Mouse (Mus musculus) stomach, embryonic 15.5 days (tissue): ENCODE results near the gene Tbx18. TPM values are rescaled to one million over a fixed set of nuclear protein-coding genes. Genes with fewer than 3 reads are reported as not detected.
A peak's percentile ranks its signal among the peaks of the same experiment; 100 is the strongest.

Experiments used
- ATAC-seq: fragments of 200-750 bp; cut with Nextera tagmentation; 2 replicates; pipeline ENCODE4 v1.8.0; 2017; ENCODE audit warnings: low read depth, moderate number of reproducible peaks, moderate TSS enrichment; ENCODE audit not compliant: insufficient read depth, low FRiP score
- H3K27ac ChIP-seq: fragments of 300-500 bp; sonication (generic); 2 replicates; pipeline ENCODE4 v1.5.1; 2015; ENCODE audit warnings: mild to moderate bottlenecking, inconsistent platforms
- H3K27me3 ChIP-seq: fragments of 300-500 bp; sonication (generic); replicated peaks from 2 replicates; pipeline ENCODE4 v1.6.1; 2015; ENCODE audit warnings: inconsistent platforms
- H3K36me3 ChIP-seq: fragments of 300-500 bp; sonication (generic); 2 replicates; pipeline ENCODE4 v1.6.1; 2015; ENCODE audit warnings: inconsistent platforms
- H3K4me1 ChIP-seq: fragments of 300-500 bp; sonication (generic); 2 replicates; pipeline ENCODE4 v1.6.1; 2015; ENCODE audit warnings: inconsistent platforms
- H3K4me2 ChIP-seq: fragments of 300-500 bp; sonication (generic); 2 replicates; pipeline ENCODE4 v1.6.1; 2015; ENCODE audit warnings: mild to moderate bottlenecking, inconsistent platforms
- H3K4me3 ChIP-seq: fragments of 300-500 bp; sonication (generic); replicated peaks from 2 replicates; pipeline ENCODE4 v1.5.1; 2015; ENCODE audit warnings: inconsistent platforms
- H3K9ac ChIP-seq: fragments of 300-500 bp; sonication (generic); 2 replicates; pipeline ENCODE4 v1.6.1; 2015; ENCODE audit warnings: inconsistent platforms
- H3K9me3 ChIP-seq: fragments of 300-500 bp; sonication (generic); 2 replicates; pipeline ENCODE4 v1.6.1; 2016; ENCODE audit warnings: inconsistent platforms
- WGBS: fragments of 180-500 bp; shearing (Covaris S2); methylation state at CpG from one replicate; pipeline ENCODE4 v1.1.7; 2015; 5-methylcytosine and 5-hydroxymethylcytosine counted together
- polyA plus RNA-seq: library from polyadenylated mRNA; unstranded; fragments of >200 nt; fragmentation: Nextera tagmentation; extraction: Ambion mirVana; gene quantifications from 2 replicates; pipeline ENCODE4 v1.2.1, GENCODE M21; 2015

The Tbx18 gene
- 0.41 and 0.69 TPM in 2 replicates for polyA plus RNA-seq

DNA sequence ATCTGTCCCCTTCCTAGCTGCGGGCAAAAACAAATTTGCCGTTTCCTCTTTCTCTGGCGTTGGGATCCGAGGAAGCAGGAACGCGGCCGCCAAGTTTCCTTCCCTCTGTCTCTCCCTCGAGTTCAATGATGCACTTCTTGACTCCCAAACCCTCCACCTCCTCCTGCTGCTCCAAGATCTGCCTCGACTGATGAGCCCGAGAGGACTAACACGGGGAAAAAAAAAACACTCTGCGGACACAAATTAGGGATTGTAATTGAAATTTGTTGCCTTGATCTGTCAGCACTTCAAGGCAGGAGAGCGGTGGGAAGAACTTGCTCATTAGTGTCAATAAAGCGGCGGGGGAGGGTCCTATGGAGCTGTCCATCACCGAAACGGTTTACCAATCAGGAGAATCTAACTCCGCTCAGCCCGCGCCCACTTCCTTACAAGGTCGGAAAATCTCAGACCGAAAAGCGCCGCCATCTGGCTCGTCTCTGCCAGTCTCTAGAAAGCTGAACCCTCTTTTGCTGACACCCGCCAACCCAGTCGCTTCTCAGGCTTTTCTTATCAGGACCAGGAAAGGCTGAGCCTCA, at the start of gene Tbx18:
Tbx18 (minus strand) TSS at position 300 of the 575 bp plus-strand sequence.
- under 1% methylated on average over 27 of the region's 27 CpGs for WGBS
- Histone ChIP-seq H3K4me3 (peak within 1 kb of the TSS; percentile 46), H3K9ac (peak within 1 kb of the TSS; percentile 6; the same call in 1 of the 2 replicates), H3K27ac (no peak within 1 kb of the TSS), H3K27me3 (peaks cover 64% of the 10 kb centered on the region), H3K36me3 (no peaks in the 10 kb centered on the region), H3K4me1 (peaks cover 18% of the 10 kb centered on the region), H3K4me2 (peak within 1 kb of the TSS; percentile 79), H3K9me3 (no peaks in the 10 kb centered on the region)
- peak; percentile 34; the same call in 1 of the 2 replicates for ATAC-seq

DNA sequence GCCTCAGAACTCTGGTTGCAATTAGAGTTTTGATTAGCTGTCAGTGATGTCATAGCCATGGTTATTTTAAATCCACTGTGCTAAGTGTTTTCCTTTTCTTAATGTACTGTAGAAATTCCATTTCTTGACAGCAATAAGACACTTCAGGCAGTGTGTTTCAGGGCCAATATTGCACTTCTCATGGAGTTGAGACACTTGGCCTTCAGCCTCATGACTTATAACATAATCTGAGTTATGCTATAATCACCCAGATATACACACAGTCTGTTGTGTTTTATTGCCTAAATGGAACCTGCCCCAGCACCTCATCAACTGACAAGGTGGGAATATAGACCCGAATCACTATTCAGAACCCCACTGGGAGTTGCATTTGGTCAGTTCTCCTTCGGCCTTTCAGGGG, 42.9 kb upstream of the Tbx18 start:
- H3K4me2 ChIP-seq = no peak overlapping the region
- H3K27me3 ChIP-seq = no peaks in the 10 kb centered on the region
- H3K9me3 ChIP-seq = no peaks in the 10 kb centered on the region
- ATAC-seq = no peak
- H3K4me3 ChIP-seq = no peak overlapping the region
- 72% methylated on average over 2 of the region's 2 CpGs for WGBS
- H3K4me1 ChIP-seq = no peaks in the 10 kb centered on the region
- H3K36me3 ChIP-seq = no peaks in the 10 kb centered on the region
- H3K27ac ChIP-seq = no peak overlapping the region
- no peak overlapping the region for H3K9ac ChIP-seq

DNA sequence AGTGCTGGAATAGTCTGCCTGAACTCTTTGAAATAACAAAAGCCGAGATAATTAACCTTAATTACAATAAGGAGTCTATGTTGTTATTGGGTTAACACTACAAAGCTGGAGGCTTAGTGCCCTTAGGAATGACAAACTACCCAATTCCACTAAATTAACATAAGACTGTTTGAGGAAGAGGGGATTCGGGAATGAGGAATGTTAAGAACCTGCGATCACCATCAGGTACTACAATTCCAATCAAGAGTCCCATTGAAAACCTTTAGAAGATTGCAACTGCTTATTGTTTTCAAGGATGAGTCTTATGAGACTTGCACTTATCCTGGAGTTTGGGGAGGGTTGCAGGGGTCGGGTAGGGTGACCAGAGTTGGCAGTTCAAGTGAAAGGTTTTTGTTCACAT, 24.6 kb upstream of the Tbx18 start:
- Histone ChIP-seq H3K4me1 (no peaks in the 10 kb centered on the region), H3K9me3 (no peaks in the 10 kb centered on the region), H3K4me2 (no peak overlapping the region), H3K4me3 (no peak overlapping the region), H3K9ac (no peak overlapping the region), H3K27me3 (no peaks in the 10 kb centered on the region), H3K27ac (no peak overlapping the region), H3K36me3 (no peaks in the 10 kb centered on the region)
- 68% methylated on average over 4 of the region's 4 CpGs for WGBS
- ATAC-seq = no peak

DNA sequence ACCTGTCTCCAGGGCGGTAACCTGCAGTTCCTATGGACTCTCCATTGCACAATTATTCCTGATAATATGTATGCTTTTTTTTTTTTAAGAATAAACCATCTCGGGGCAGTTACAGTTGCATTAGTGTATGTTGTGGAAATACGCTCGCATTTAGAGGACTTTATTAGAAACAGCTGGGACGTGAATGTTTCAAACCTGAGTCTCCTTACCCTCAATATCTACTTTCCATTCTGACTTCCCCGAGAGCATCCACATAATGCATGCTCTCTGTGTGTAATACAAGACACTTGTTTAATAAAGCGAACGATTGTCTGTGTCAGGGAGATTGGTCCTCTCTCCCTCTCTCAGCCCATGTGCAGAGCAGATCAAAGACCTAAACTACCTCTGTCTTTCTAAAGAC, 10.5 kb upstream of the Tbx18 start:
- Histone ChIP-seq H3K9ac (no peak overlapping the region), H3K4me1 (peaks cover 17% of the 10 kb centered on the region), H3K4me2 (no peak overlapping the region), H3K27ac (no peak overlapping the region), H3K9me3 (no peaks in the 10 kb centered on the region), H3K36me3 (no peaks in the 10 kb centered on the region), H3K27me3 (peaks cover 57% of the 10 kb centered on the region), H3K4me3 (no peak overlapping the region)
- 74% methylated on average over 8 of the region's 8 CpGs for WGBS
- no peak for ATAC-seq

DNA sequence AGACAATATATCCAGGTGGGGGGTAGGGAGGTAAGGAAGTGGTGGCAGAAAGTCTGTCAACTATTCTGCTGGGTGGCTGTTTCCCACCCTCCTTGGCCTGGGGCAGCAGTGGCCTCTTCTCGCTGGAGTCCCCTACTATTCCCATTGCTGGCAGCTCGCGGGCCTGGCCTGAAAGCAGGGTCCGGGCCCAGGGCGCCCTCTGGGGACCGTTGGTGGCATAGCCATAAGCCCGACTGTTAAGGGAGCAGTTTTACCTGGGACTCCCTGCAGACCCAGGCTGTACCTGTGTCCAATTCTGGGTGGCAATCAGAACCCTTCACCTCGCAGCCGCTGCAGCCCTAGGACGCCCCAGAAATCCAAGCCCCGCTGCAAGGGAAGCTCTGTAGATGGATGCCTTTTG, 9.6 kb upstream of the Tbx18 start:
- Histone ChIP-seq H3K36me3 (no peaks in the 10 kb centered on the region), H3K9me3 (no peaks in the 10 kb centered on the region), H3K4me1 (peaks cover 17% of the 10 kb centered on the region), H3K27ac (no peak overlapping the region), H3K4me2 (peak overlapping the region; percentile 21), H3K4me3 (no peak overlapping the region), H3K9ac (no peak overlapping the region), H3K27me3 (peaks cover 65% of the 10 kb centered on the region)
- ATAC-seq = peak; percentile 68; the same call in 1 of the 2 replicates
- 2% methylated on average over 11 of the region's 11 CpGs for WGBS

DNA sequence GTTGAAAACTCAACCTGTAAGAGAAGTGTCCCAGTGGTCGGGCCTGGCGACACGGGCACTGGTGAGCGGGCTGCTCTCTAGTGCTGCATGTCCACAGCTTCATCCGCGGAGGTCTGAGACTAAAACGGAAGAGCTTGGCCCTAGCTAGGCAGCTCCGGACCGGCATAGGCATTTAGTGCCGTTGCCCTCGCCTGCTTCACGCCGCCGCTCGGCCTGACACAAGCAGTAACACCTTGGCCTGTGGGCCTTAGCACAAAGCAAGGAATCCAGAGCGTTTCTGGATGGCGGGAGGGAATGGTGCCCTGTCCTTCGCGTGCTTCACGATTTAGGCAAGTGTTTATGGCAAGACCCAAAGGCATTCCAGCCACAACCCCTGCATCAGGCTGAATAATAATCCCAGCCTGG, 9.2 kb upstream of the Tbx18 start:
- Histone ChIP-seq H3K27me3 (peaks cover 69% of the 10 kb centered on the region), H3K36me3 (no peaks in the 10 kb centered on the region), H3K9ac (no peak overlapping the region), H3K4me3 (no peak overlapping the region; the same call in 1 of the 2 replicates), H3K27ac (no peak overlapping the region), H3K4me2 (peak overlapping the region; percentile 21), H3K4me1 (peaks cover 17% of the 10 kb centered on the region), H3K9me3 (no peaks in the 10 kb centered on the region)
- ATAC-seq = no peak
- 8% methylated on average over 20 of the region's 20 CpGs for WGBS

DNA sequence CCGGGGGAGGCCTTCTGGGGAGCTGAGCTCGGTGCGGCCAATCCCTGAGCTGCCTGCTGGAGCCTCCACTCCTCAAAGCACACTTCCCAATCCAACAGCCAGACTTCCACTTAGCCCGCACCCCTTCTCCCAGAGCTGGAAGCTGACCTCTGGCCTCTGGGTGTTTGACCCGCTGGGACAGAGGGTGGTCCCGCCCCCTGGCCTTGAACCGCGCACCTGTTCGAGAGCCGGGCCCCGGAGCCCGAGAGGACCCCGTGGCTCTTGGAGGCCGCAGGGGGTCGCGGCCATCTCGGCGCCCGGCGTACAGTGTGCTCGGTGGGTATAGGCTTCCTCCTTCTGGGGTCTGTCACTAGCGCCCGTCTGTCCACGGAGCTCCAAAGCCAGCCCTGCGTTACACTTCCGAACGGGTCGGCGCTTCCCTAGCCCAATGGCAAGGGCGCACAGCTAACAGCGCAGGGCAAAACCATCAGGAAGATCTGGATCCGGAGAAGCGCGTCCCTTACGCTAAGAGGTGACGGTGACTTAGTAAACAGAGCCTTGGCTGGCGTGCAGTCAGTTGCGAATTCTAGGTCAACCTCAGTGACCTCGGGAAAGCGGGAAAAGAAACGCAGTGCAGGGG, 8.6 kb upstream of the Tbx18 start:
- 3% methylated on average over 41 of the region's 41 CpGs for WGBS
- peak overlapping the region; percentile 44 for H3K4me2 ChIP-seq
- H3K9ac ChIP-seq = no peak overlapping the region
- H3K36me3 ChIP-seq = no peaks in the 10 kb centered on the region
- no peak for ATAC-seq
- H3K9me3 ChIP-seq = no peaks in the 10 kb centered on the region
- no peak overlapping the region for H3K27ac ChIP-seq
- H3K4me1 ChIP-seq = peaks cover 17% of the 10 kb centered on the region
- peak overlapping the region; percentile 11; the same call in 1 of the 2 replicates for H3K4me3 ChIP-seq
- H3K27me3 ChIP-seq = peaks cover 75% of the 10 kb centered on the region

DNA sequence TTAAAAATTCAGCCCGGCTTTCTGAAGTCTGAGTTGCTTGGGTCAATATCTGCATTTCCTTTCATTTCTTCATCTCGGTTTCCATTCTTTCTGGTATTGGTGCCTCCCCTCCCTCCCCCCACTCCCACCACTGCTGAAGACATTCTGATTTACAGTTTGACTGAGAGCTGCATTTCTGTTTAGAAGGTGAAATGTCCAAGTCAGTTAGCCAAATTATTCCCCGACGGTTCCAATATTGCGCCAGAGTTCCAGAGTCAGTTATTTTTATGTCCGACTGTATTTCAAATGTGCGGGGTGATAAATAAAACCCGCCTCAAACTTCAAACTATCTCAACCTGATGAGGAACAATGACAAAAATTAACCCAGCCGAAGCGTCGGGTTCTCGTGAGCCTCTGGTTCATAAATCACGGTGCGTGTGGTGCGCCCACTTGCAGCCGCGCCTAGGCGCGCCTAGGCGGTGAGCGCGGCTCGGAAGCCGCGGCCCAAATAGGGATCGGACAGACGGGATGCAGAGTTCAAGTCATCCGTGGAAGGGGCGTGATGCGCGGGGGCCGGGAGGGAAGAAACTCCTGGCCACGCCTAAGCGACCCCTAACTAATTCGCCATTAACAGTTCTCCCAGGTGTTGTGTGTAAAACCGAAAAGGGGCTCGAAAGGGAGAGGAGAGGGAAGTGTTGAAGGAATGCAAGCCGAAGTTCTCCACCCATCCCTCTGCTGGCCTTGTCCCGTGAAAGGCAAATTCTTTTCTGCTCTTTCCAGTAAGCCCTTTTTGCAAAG, 7.9 kb upstream of the Tbx18 start:
- H3K27me3 ChIP-seq = peaks cover 78% of the 10 kb centered on the region
- peaks cover 17% of the 10 kb centered on the region for H3K4me1 ChIP-seq
- no peak overlapping the region for H3K27ac ChIP-seq
- no peak overlapping the region for H3K9ac ChIP-seq
- H3K9me3 ChIP-seq = no peaks in the 10 kb centered on the region
- H3K4me2 ChIP-seq = peak overlapping the region; percentile 44
- H3K36me3 ChIP-seq = no peaks in the 10 kb centered on the region
- H3K4me3 ChIP-seq = peak overlapping the region; percentile 11; the same call in 1 of the 2 replicates
- no peak for ATAC-seq
- WGBS = under 1% methylated on average over 39 of the region's 39 CpGs

DNA sequence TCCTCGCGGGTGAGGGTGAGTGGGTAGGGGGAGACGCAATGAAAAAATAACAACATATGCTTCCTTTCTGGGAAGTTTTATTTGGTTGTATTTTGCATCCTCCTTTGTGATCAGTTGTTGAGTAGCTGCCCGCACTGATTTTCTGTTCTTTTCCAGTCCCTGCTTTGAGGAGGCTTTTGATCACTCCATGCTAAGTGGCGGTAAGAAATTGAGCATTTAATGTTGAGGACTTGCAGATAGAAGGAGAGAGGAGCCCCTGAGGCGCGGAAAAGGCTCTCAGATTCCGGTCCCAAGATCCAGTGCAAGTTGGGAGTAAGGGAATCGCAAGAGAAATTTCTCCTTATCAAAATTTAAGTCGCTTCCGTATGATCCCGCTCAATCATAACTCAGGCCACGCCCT, 7.1 kb upstream of the Tbx18 start:
- no peak overlapping the region for H3K27ac ChIP-seq
- no peak overlapping the region for H3K4me2 ChIP-seq
- no peaks in the 10 kb centered on the region for H3K9me3 ChIP-seq
- H3K4me3 ChIP-seq = no peak overlapping the region
- H3K9ac ChIP-seq = no peak overlapping the region
- no peaks in the 10 kb centered on the region for H3K36me3 ChIP-seq
- peaks cover 82% of the 10 kb centered on the region for H3K27me3 ChIP-seq
- peaks cover 17% of the 10 kb centered on the region for H3K4me1 ChIP-seq
- no peak for ATAC-seq
- 2% methylated on average over 13 of the region's 13 CpGs for WGBS

DNA sequence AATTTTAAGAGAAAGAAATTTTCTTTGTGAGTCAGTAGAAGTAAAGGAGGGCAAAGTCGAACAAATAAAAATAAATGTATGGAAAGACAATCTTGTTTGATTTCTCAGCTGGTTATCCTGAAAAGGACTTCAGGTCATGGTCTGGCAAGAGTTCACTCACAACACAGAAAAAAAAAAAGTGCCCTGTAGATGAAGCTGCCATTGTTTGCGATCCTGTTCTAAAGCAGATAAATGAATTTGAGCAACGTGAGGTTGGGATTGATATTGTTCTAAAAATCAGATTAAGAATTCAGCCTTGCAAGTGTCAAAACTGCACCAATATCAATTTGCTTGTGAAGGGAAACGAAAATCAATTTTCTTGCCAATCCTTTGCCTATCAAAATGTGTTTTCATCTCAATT, 6.2 kb upstream of the Tbx18 start:
- no peaks in the 10 kb centered on the region for H3K36me3 ChIP-seq
- ATAC-seq = no peak
- no peak overlapping the region for H3K27ac ChIP-seq
- H3K4me2 ChIP-seq = no peak overlapping the region
- H3K27me3 ChIP-seq = peaks cover 82% of the 10 kb centered on the region
- H3K9ac ChIP-seq = no peak overlapping the region
- 4% methylated on average over 4 of the region's 4 CpGs for WGBS
- no peaks in the 10 kb centered on the region for H3K9me3 ChIP-seq
- peaks cover 17% of the 10 kb centered on the region for H3K4me1 ChIP-seq
- H3K4me3 ChIP-seq = no peak overlapping the region

DNA sequence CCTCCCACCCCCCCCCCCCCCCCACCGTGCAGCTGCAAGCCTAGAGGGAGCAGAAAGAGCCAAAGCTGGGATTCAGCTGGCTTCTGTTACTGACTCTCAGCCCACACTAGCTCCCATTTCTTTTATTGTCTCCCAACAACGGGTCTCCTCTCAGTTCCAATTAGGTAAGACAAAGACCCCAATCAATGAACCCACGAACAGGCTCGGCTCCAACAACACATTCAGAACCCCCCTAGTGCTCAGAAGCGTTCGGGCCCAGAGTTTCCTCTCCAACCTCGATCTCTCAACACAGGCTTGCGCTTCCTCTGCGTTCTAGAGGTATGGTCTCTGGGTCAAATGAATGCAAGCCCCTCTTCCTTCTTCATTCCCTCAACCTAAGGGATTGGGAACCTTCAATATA, 4.0 kb upstream of the Tbx18 start:
- Histone ChIP-seq H3K9me3 (no peaks in the 10 kb centered on the region), H3K4me2 (no peak overlapping the region), H3K27me3 (peaks cover 78% of the 10 kb centered on the region), H3K36me3 (no peaks in the 10 kb centered on the region), H3K27ac (no peak overlapping the region), H3K9ac (no peak overlapping the region), H3K4me3 (no peak overlapping the region), H3K4me1 (peaks cover 23% of the 10 kb centered on the region)
- ATAC-seq = no peak
- 5% methylated on average over 9 of the region's 9 CpGs for WGBS

DNA sequence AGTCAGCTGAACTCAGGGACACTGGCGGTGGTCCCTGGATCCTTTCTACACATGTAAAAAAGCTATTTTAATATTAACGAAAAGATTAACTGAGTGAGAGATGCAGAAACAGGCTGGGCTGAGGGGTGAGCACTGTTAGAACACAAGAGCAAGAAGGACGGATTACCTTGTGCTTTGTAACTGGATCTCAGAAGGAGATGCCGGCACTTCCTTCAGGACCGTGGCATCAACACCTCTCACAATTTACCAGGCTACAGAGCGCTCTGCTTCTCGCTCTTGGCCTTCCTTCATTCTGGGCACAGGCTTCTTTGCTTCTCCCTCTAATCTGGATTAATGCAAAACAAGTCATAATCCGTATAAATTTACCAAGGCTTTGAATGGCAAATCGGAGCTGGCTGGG, 3.6 kb upstream of the Tbx18 start:
- no peak overlapping the region for H3K9ac ChIP-seq
- peaks cover 24% of the 10 kb centered on the region for H3K4me1 ChIP-seq
- ATAC-seq = no peak
- peaks cover 78% of the 10 kb centered on the region for H3K27me3 ChIP-seq
- WGBS = 11% methylated on average over 9 of the region's 9 CpGs
- H3K4me3 ChIP-seq = no peak overlapping the region
- no peak overlapping the region for H3K27ac ChIP-seq
- H3K4me2 ChIP-seq = no peak overlapping the region
- H3K36me3 ChIP-seq = no peaks in the 10 kb centered on the region
- no peaks in the 10 kb centered on the region for H3K9me3 ChIP-seq
